Mouse (Mus musculus) liver, postnatal 0 days (tissue): ENCODE measurements at regions not wholly inside any gene's neighbourhood (a gene's known extent, or its start where the extent isn't known, plus 50 kb on each side); places are given as distances from the start of the nearest gene placed in this dataset.

Experiments used
- CTCF ChIP-seq: sonication (generic); IDR thresholded peaks from 2 replicates; pipeline ENCODE4 v1.5.1; 2016; ENCODE audit warnings: antibody characterized with exemption, low read depth
- EP300 ChIP-seq: IDR thresholded peaks from 2 replicates; pipeline ENCODE4 v1.6.1; 2016; ENCODE audit warnings: antibody characterized with exemption, low read depth, mild to moderate bottlenecking

DNA sequence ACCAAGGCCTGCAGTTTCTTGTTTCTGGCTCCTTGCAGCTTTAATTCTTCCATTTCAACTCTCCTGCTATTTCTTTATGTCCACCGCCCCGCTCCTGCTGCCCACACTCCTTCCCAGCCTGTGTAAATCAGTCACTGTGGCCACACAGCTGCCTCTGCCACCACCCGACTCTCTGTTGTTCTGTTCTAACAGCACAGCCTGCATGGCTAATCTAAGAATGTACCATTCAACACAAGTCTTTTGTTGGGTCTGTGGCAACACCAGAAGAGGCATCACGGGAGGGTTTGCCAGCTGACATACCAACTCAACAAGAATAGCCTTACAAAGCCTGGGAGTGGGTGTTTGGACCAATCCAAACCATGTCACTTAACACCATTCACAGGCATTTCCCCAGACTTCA lies 264.9 kb upstream of the Pum3 start:
- TF ChIP-seq CTCF (no peak), EP300 (no peak)
